Mouse (Mus musculus): ENCODE measurements at regions not wholly inside any gene's neighbourhood (a gene's known extent, or its start where the extent isn't known, plus 50 kb on each side); places are given as distances from the start of the nearest gene placed in this dataset.
A peak's percentile ranks its signal among the peaks of the same experiment; 100 is the strongest.

DNA sequence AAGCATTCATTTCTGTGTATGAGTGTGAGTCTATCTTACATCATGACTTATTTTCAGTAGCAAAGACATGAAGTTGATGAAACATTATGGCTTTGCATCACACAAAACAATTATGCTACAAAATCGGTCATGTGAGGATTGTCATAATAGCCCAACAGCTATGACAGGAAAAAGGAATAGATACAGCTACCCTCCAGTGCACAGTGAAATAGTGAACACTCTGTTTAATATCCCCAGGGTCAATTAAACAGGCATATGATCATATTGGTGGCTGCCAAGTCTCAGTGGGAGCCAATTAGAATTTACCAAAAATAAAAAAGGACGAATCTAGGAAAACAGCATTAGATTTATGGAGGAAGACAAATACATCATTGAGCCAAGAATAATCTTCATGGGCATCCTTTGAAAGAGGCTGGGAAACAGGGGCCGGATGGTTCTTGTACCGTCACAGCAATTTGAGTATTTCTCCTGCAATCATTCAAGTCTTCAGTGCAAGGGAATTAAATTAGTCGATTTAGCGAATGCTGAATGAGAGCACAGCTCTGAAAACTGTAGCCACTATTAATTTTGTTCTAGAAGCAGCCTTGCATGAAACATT, 123.8 kb upstream of the Etl4 start:
- no peak overlapping the region for H3K4me3 ChIP-seq (ENCODE audit: low read depth, low read length)
- H3K9me3 ChIP-seq (ENCODE audit: control insufficient read depth, low read length) = no peaks in the 10 kb centered on the region
- H3K9ac ChIP-seq (ENCODE audit: low read length) = no peak overlapping the region
- no peaks in the 10 kb centered on the region for H3K27me3 ChIP-seq (ENCODE audit: control insufficient read depth, insufficient read depth, low read length)
- ATAC-seq (ENCODE audit: insufficient number of reproducible peaks, low FRiP score, low TSS enrichment, low read depth) = no peak
- no peak overlapping the region for H3K4me2 ChIP-seq (ENCODE audit: low read depth, severe bottlenecking)
- no peak overlapping the region for H3K27ac ChIP-seq (replicated peaks; ENCODE audit: low read depth, low read length)
- no peaks in the 10 kb centered on the region for H3K4me1 ChIP-seq (ENCODE audit: control insufficient read depth, insufficient read depth, low read length)
- no peaks in the 10 kb centered on the region for H3K36me3 ChIP-seq (ENCODE audit: control insufficient read depth, insufficient read depth, low read length)
- WGBS = 86% methylated on average over 6 of the region's 6 CpGs
- no peak for DNase-seq (ENCODE audit: low spot score)

DNA sequence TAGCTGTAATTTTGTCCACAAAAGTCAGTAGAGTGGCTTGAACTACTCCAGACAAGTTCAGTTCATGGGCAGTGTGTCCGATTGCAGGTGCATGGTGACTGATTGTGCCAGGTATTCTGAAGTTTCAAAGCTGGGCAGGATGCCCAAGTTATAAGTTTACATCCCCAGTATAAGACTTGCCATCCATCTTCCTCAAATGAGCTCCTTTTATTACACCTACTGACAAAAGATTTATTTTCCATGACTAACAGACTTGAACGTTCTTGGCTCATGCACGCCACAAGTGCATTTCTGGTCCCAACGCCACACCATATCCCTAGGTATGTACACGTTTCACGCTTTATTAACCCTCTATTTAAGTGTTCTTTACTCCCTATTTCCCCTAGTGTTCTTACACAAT, 117.4 kb upstream of the Etl4 start:
- Histone ChIP-seq H3K27ac (replicated peaks; ENCODE audit: low read depth, low read length) (no peak overlapping the region), H3K27me3 (ENCODE audit: control insufficient read depth, insufficient read depth, low read length) (no peaks in the 10 kb centered on the region), H3K4me1 (ENCODE audit: control insufficient read depth, insufficient read depth, low read length) (no peaks in the 10 kb centered on the region), H3K4me2 (ENCODE audit: low read depth, severe bottlenecking) (no peak overlapping the region), H3K9ac (ENCODE audit: low read length) (no peak overlapping the region), H3K9me3 (ENCODE audit: control insufficient read depth, low read length) (no peaks in the 10 kb centered on the region), H3K4me3 (ENCODE audit: low read depth, low read length) (no peak overlapping the region), H3K36me3 (ENCODE audit: control insufficient read depth, insufficient read depth, low read length) (no peaks in the 10 kb centered on the region)
- DNase-seq (ENCODE audit: low spot score) (no peak), ATAC-seq (ENCODE audit: insufficient number of reproducible peaks, low FRiP score, low TSS enrichment, low read depth) (no peak)
- WGBS = 79% methylated on average over 6 of the region's 6 CpGs

DNA sequence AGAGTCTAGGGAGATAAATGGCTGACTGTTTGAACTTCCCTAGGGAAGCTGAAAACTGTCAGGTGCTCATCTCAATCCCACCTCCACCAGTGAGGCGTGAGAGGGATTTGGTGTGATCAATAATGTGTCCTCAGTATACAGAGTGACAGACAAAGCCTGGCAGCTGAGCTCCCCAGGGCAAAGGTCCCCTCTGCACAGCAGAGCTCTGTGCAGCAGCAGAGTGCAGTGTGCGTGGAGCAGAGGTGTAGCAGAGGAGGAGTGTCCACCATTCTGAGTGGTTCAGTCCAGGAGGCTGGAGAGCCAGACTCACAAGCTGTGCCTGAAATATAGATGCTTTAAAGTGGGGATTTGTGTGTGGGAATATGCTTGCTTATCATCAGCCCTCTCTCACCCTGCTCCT, 112.8 kb upstream of the Etl4 start:
- H3K9ac ChIP-seq (ENCODE audit: low read length) = no peak overlapping the region
- H3K9me3 ChIP-seq (ENCODE audit: control insufficient read depth, low read length) = no peaks in the 10 kb centered on the region
- no peaks in the 10 kb centered on the region for H3K27me3 ChIP-seq (ENCODE audit: control insufficient read depth, insufficient read depth, low read length)
- no peaks in the 10 kb centered on the region for H3K4me1 ChIP-seq (ENCODE audit: control insufficient read depth, insufficient read depth, low read length)
- no peak overlapping the region for H3K27ac ChIP-seq (replicated peaks; ENCODE audit: low read depth, low read length)
- H3K36me3 ChIP-seq (ENCODE audit: control insufficient read depth, insufficient read depth, low read length) = no peaks in the 10 kb centered on the region
- ATAC-seq (ENCODE audit: insufficient number of reproducible peaks, low FRiP score, low TSS enrichment, low read depth) (peak; percentile 54; the same call in 1 of the 2 replicates), DNase-seq (ENCODE audit: low spot score) (peak; percentile 21)
- 35% methylated on average over 2 of the region's 2 CpGs for WGBS
- no peak overlapping the region for H3K4me3 ChIP-seq (ENCODE audit: low read depth, low read length)
- no peak overlapping the region for H3K4me2 ChIP-seq (ENCODE audit: low read depth, severe bottlenecking)

Data from limb, embryonic 11.5 days (tissue).